Mouse (Mus musculus): ENCODE data around the gene Olfr1357. TPM values are rescaled to one million over a fixed set of nuclear protein-coding genes. Genes with fewer than 3 reads are reported as not detected.

Gene Olfr1357
- total RNA-seq, 2 experiments from 2014 or later: not detected

GRCm38 (mm10) chr10:78581121-78581520, 36.8 kb downstream of the Olfr1357 start:
- DNase-seq (ENCODE audit: low spot score in 2 of 2): no peak

- DNase-seq (ENCODE audit: low spot score in 2 of 2): no peak
Observed at GRCm38 (mm10) chr10:78578204-78578603, 39.7 kb downstream of the Olfr1357 start.

- no peak for DNase-seq (ENCODE audit: low spot score in 2 of 2)
Observed at GRCm38 (mm10) chr10:78576435-78577184, 41.3 kb downstream of the Olfr1357 start.

- DNase-seq (ENCODE audit: low spot score in 2 of 2): peak; percentile 24 to 54
Observed at GRCm38 (mm10) chr10:78575690-78576089, 42.2 kb downstream of the Olfr1357 start.

GRCm38 (mm10) chr10:78575105-78575632, 42.7 kb downstream of the Olfr1357 start:
- DNase-seq (ENCODE audit: low spot score in 2 of 2): no peak

- peak; percentile 90 to 95 for DNase-seq (ENCODE audit: low spot score in 2 of 2)
Observed at GRCm38 (mm10) chr10:78574250-78575104, 43.4 kb downstream of the Olfr1357 start, which contains the start of gene Ilvbl. Gene Ilvbl (plus strand): TSS chr10:78574346.

- DNase-seq (ENCODE audit: low spot score in 2 of 2): no peak
Observed at GRCm38 (mm10) chr10:78573226-78573625, 44.6 kb downstream of the Olfr1357 start.

- no peak for DNase-seq (ENCODE audit: low spot score in 2 of 2)
Observed at GRCm38 (mm10) chr10:78570897-78571296, 47.0 kb downstream of the Olfr1357 start.

GRCm38 (mm10) chr10:78570416-78570815, 47.5 kb downstream of the Olfr1357 start:
- DNase-seq (ENCODE audit: low spot score in 2 of 2): no peak

- no peak for DNase-seq (ENCODE audit: low spot score in 2 of 2)
Observed at GRCm38 (mm10) chr10:78569686-78570085, 48.2 kb downstream of the Olfr1357 start.

GRCm38 (mm10) chr10:78569191-78569590, 48.7 kb downstream of the Olfr1357 start:
- DNase-seq (ENCODE audit: low spot score in 2 of 2): no peak

GRCm38 (mm10) chr10:78565070-78565469, 52.8 kb downstream of the Olfr1357 start:
- no peak for DNase-seq (ENCODE audit: low spot score in 2 of 2)

Other genes with a start within 250 kb of the Olfr1357 start
- 100 to 1,000 TPM; 361 to 370 TPM for gene Rrp1, start 205.0 kb downstream of the Olfr1357 start, total RNA-seq (2021)
- 10 to 100 TPM; 39.1 to 40.5 TPM for gene Cstb, start 192.4 kb downstream of the Olfr1357 start, total RNA-seq (2021)
- 100 to 1,000 TPM in 1 of 2 experiments, 10 to 100 TPM in 1; 99.5 to 106 TPM for gene Pdxk, start 153.1 kb downstream of the Olfr1357 start, total RNA-seq (2021)
- not detected for gene Olfr1358, start 100.6 kb downstream of the Olfr1357 start, total RNA-seq (2021)
- 10 to 100 TPM; 27.3 to 33.4 TPM for gene Ilvbl, start 43.7 kb downstream of the Olfr1357 start, total RNA-seq (2021)
- 1 to 10 TPM; 6.8 to 8.2 TPM for gene Syde1, start 26.1 kb downstream of the Olfr1357 start, total RNA-seq (2021)
- gene Casp14, start 100.2 kb upstream of the Olfr1357 start, total RNA-seq (2021): not detected
- gene Ccdc105, start 135.0 kb upstream of the Olfr1357 start, total RNA-seq (2021): under 1 TPM; 0.56 to 0.72 TPM
- gene Slc1a6, start 162.4 kb upstream of the Olfr1357 start, total RNA-seq (2021): 10 to 100 TPM; 11.0 to 13.7 TPM
- not detected for gene Olfr1356, start 234.1 kb upstream of the Olfr1357 start, total RNA-seq (2021)

Measured in layer of hippocampus, adult 18-20 months (tissue).